Comparison of ENCODE assay signal across 8 mouse cellular contexts in the genomic region with DNA sequence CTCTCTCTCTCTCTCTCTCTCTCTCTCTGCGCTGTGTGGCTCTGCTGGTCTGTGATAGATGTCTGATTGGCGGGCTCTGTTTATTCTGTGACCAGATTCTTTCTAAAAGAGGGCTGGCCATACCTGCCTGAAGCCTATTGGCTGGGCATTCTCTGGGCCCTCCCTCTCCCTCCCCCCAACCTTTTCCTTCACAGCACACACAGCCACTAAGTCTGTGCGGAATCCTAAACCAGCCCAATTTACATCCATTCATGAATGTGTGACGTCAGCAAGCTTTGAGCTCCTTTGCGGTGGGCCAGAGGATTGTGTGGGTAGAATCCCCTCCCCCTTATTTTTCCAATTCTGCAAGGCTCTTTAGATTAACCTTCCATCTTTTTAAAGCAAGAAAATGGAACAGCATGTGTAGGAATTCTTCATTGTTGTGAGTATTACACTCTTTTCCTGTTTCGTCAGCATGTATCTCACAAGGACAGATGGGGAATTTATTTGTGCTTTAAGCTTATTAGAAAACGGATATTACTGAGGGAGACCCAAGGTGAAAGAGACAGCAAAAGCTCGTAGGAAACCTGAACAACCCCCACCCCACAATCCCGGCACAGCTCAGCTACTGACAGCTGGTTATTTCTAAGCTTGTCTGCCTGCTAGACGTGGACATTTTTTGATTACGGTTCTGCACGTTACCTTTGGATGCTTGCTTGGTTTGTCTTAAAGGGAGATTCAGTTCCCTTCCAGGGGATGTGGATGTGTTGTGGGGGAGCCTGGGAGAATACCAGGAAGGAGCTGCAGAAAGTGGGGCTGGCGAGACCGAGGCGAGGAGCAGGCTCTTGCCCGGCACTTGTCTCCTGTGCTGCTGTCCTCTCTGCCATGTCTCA. TPM values are rescaled to one million over a fixed set of nuclear protein-coding genes. Genes with fewer than 3 reads are reported as not detected.
A peak's percentile ranks its signal among the peaks of the same experiment; 100 is the strongest.
DNase-seq lines count a peak whose midpoint lies in the region; ATAC-seq lines count a peak whose summit lies in the region.

No protein-coding gene starts in this region.

- 1% methylated on average over 16 of the region's 16 CpGs for whole genome bisulfite sequencing in midbrain, embryonic 10.5 days
- 1% methylated on average over 16 of the region's 16 CpGs for WGBS in stomach, embryonic 15.5 days

- H3K9ac ChIP-seq in stomach, embryonic 15.5 days: 0 out of 2 replicates have a peak overlapping the region, but pooled peaks have one; percentile 9

- no peaks in the 10 kb centered on the region for H3K9me3 ChIP-seq in midbrain, embryonic 10.5 days (replicated peaks)
- no peaks in the 10 kb centered on the region for H3K9me3 ChIP-seq in stomach, embryonic 15.5 days

- H3K27me3 ChIP-seq in midbrain, embryonic 10.5 days (ENCODE audit: low read depth, poor library complexity, severe bottlenecking): no peaks in the 10 kb centered on the region
- H3K27me3 ChIP-seq in stomach, embryonic 15.5 days (replicated peaks): no peaks in the 10 kb centered on the region

- H3K4me2 ChIP-seq in stomach, embryonic 15.5 days: peak overlapping the region; percentile 77

- peaks cover 25% of the 10 kb centered on the region for H3K4me1 ChIP-seq in midbrain, embryonic 10.5 days
- no peaks in the 10 kb centered on the region for H3K4me1 ChIP-seq in stomach, embryonic 15.5 days

- intact Hi-C loops in left cerebral cortex, postnatal 14 days (cut with DNase I): loop anchor here (5.0 kb wide), 1 partner anchor 61 kb away; no protein-coding TSS in a partner anchor

- ATAC-seq in stomach, embryonic 15.5 days (ENCODE audit: insufficient read depth, low FRiP score, low read depth): peak; percentile 100

- H3K27ac ChIP-seq in midbrain, embryonic 10.5 days (replicated peaks): peak overlapping the region; percentile 85
- H3K27ac ChIP-seq in stomach, embryonic 15.5 days: peak overlapping the region; percentile 55; the same call in 1 of the 2 replicates

- H3K4me3 ChIP-seq in midbrain, embryonic 10.5 days: peak overlapping the region; percentile 59
- H3K4me3 ChIP-seq in stomach, embryonic 15.5 days (replicated peaks): peak overlapping the region; percentile 49

- no peaks in the 10 kb centered on the region for H3K36me3 ChIP-seq in midbrain, embryonic 10.5 days
- H3K36me3 ChIP-seq in stomach, embryonic 15.5 days: no peaks in the 10 kb centered on the region

- peak; percentile 29 for DNase-seq in ovary, postnatal 36 days (ENCODE audit: low spot score)
- no peak for DNase-seq in ovary, postnatal 10 days (ENCODE audit: low spot score)
- peak; percentile 89 to 91 for DNase-seq in cerebellum, postnatal 10 days
- peak; percentile 24 to 25 for DNase-seq in frontal cortex, postnatal 25 days (ENCODE audit: low spot score in 2 of 2)
- peak; percentile 56 for DNase-seq in induced T-regulatory cell, adult 2 months (ENCODE audit: low read depth)
- DNase-seq in left cerebral cortex, postnatal 14 days (ENCODE audit: low spot score in 2 of 2): peak; percentile 73 to 92
- peak; percentile 88 for DNase-seq in midbrain, embryonic 10.5 days (ENCODE audit: low spot score)

RNA-seq across cellular contexts. Expression of a gene that starts 51.9 kb away (rescaled TPM):
- total RNA-seq in left cerebral cortex, postnatal 14 days (2021): 10 to 100 TPM; 13.0 to 13.5 TPM
- 2.1 and 4.2 TPM in 2 replicates for polyA plus RNA-seq in midbrain, embryonic 10.5 days (2016; fragmentation: Nextera tagmentation; extraction: Ambion mirVana)
- 1.1 TPM in 2 replicates for polyA plus RNA-seq in stomach, embryonic 15.5 days (2015; fragmentation: Nextera tagmentation; extraction: Ambion mirVana)

RNA-seq across cellular contexts. Expression of a gene that starts 58.4 kb away (rescaled TPM):
- 1 to 10 TPM; 1.3 to 1.4 TPM for total RNA-seq in left cerebral cortex, postnatal 14 days (2021)
- polyA plus RNA-seq in midbrain, embryonic 10.5 days (2016; fragmentation: Nextera tagmentation; extraction: Ambion mirVana): 2.4 and 2.5 TPM in 2 replicates
- 5.0 and 5.1 TPM in 2 replicates for polyA plus RNA-seq in stomach, embryonic 15.5 days (2015; fragmentation: Nextera tagmentation; extraction: Ambion mirVana)
